Mouse (Mus musculus): ENCODE data around the gene Obox6.

The Obox6 gene

DNA sequence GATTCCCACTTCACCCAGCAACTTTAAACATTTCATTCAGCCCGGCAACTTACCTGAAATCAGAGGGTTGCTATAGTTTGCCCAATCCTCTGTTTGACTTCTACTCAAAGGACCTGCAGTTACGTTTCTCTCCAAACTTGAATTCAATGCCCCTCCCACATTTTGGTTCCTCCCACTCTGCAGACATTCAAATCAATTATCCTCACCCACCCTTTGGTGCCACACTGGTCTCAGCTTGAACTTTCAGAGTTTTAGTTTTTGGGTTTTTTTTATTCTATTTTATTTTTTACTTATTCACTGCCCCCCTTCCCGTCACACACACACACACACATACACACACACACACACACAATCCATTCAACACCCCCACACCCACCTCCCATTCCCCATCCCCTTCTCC lies at the start of gene Obox6:
TSS of gene Obox6 (minus strand) at position 101 of the 400 bp plus-strand sequence.
- no peak for DNase-seq (ENCODE audit: low read depth, low spot score)

DNA sequence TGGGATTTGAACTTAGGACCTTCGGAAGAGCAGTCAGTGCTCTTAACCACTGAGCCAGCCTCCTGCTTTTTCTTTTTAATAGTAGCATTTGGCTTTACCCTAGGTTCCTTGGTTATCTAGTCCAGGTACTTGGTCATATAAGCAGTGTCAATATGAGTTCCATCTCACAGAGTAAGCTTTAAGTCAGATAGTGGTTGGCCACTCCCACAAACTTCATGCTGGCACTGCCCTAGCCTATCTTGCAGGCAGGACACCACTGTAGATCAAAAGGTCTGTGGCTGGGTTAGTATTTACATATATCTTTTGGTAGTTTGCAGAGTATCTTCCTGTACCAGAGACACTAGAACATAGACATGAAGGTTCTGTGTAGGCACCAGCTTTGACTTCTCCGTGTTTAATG lies 44.6 kb upstream of the Obox6 start:
- no peak for DNase-seq (ENCODE audit: low read depth, low spot score)

GRCm38 (mm10) chr7:15882317-15882716 lies 42.8 kb upstream of the Obox6 start, which contains the start of gene Crxos:
TSS of gene Crxos (plus strand) at chr7:15882617.
- DNase-seq (ENCODE audit: low read depth, low spot score): no peak

GRCm38 (mm10) chr7:15881831-15882230 lies 42.4 kb upstream of the Obox6 start:
- no peak for DNase-seq (ENCODE audit: low read depth, low spot score)

GRCm38 (mm10) chr7:15881388-15881787 lies 41.9 kb upstream of the Obox6 start:
- DNase-seq (ENCODE audit: low read depth, low spot score): no peak

- DNase-seq (ENCODE audit: low read depth, low spot score): no peak
Measured at GRCm38 (mm10) chr7:15879756-15880155, 40.3 kb upstream of the Obox6 start, which contains the start of gene Crx. TSS of gene Crx (minus strand) at chr7:15879968.

GRCm38 (mm10) chr7:15864104-15864503 lies 24.6 kb upstream of the Obox6 start:
- DNase-seq (ENCODE audit: low read depth, low spot score): no peak

DNA sequence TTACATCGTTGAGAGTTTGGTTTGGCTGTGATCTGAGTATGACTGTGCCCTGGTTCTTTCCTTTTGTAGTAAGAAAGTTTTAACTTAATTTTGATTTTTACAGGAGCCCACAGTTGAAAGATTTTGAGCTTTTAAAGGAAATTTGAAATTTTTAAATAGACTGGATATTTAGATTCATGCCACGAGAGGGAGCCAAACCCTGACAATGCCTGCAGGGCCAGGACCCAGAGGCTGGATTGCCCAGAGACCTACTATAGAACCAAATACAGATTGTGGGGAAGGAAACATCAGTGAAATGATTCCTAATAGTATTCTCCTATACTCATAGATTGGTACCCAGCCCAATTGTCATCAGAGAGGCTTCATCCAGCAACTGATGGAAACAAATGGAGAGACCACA lies 20.2 kb upstream of the Obox6 start:
- peak; percentile 5 for DNase-seq (ENCODE audit: low read depth, low spot score)

All from A20 (cell line).